11 mouse cellular contexts compared by ENCODE assay signal in the genomic region with DNA sequence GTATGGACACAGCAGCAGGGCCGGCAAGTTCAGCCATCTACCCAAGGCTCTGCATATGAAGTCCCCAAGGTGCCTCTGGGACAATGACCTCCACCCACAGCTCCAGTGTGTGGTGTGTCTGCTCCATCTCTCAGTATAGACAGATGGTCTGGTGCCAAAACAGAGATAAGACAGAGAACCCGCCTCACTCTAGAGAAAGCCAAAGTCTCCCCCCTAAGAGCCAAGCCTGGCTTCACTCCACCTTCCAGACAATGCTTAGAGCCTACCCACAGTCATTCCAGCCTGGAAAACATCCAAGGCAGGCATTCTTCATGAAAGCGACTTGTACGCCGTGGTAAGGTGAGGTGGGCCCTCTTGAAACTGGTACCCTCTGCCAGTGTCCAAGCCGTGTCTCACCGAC.
DNase-seq lines count a peak whose midpoint lies in the region; ATAC-seq and TF ChIP-seq lines count a peak whose summit lies in the region.
"Had no signal": no experiment of that assay in that cellular context is flagged by ENCODE, and none has a peak within 500 bp of the region (broad histone marks: within the 10 kb centered on the region; RNA-seq: fewer than 3 reads in every experiment).

No protein-coding gene starts in this region.

- no peak for ATAC-seq in kidney, embryonic 14.5 days (ENCODE audit: low FRiP score, low TSS enrichment)
- ATAC-seq in neural tube, embryonic 13.5 days (ENCODE audit: low read depth) = no peak
- ATAC-seq in heart, embryonic 13.5 days (ENCODE audit: extremely low read depth, insufficient number of reproducible peaks, low FRiP score, low TSS enrichment) = no peak
- no peak for ATAC-seq in neural tube, embryonic 15.5 days (ENCODE audit: low FRiP score)
- ATAC-seq: CD4-positive, CD25-positive, alpha-beta regulatory T cell, adult 4 months had no signal

- TF ChIP-seq CTCF in kidney, adult 2 months (conservative IDR thresholded peaks at IDR 0.05; ENCODE audit: insufficient read depth, insufficient read length, low read depth, low read length) = no peak

- H3K9ac ChIP-seq in kidney, embryonic 14.5 days (ENCODE audit: low read depth, low read length) = no peak overlapping the region
- H3K9ac ChIP-seq in neural tube, embryonic 13.5 days = no peak overlapping the region
- no peak overlapping the region; the same call in 1 of the 2 replicates for H3K9ac ChIP-seq in heart, embryonic 13.5 days
- H3K9ac ChIP-seq in neural tube, embryonic 15.5 days (replicated peaks) = no peak overlapping the region

- H3K4me2 ChIP-seq in kidney, embryonic 14.5 days (replicated peaks; ENCODE audit: low read depth, low read length) = no peak overlapping the region
- no peak overlapping the region for H3K4me2 ChIP-seq in neural tube, embryonic 13.5 days
- peak overlapping the region; percentile 24; the same call in 1 of the 2 replicates for H3K4me2 ChIP-seq in heart, embryonic 13.5 days
- no peak overlapping the region for H3K4me2 ChIP-seq in neural tube, embryonic 15.5 days
- H3K4me2 ChIP-seq: midbrain, embryonic 11.5 days had no signal

- DNase-seq in kidney, adult 2 months = no peak
- DNase-seq in neural tube, embryonic 10.5 days (ENCODE audit: extremely low spot score, low spot score) = no peak
- DNase-seq in right cerebral cortex, adult 18-20 months = no peak
- DNase-seq in spleen, postnatal 10 days (ENCODE audit: low spot score in 2 of 2) = no peak

- no peaks in the 10 kb centered on the region for H3K27me3 ChIP-seq in kidney, adult 2 months (replicated peaks; ENCODE audit: control insufficient read depth, insufficient read depth, low read length)
- H3K27me3 ChIP-seq in kidney, embryonic 14.5 days (ENCODE audit: control insufficient read depth, insufficient read depth, low read length) = no peaks in the 10 kb centered on the region
- no peaks in the 10 kb centered on the region for H3K27me3 ChIP-seq in neural tube, embryonic 13.5 days
- no peaks in the 10 kb centered on the region for H3K27me3 ChIP-seq in heart, embryonic 13.5 days (replicated peaks)
- no peaks in the 10 kb centered on the region for H3K27me3 ChIP-seq in neural tube, embryonic 15.5 days (replicated peaks)

- peak overlapping the region; percentile 7; the same call in 1 of the 2 replicates for H3K27ac ChIP-seq in kidney, adult 2 months (ENCODE audit: insufficient read depth, low read depth, low read length)
- H3K27ac ChIP-seq in kidney, embryonic 14.5 days (ENCODE audit: low read depth, low read length) = no peak overlapping the region; the same call in 1 of the 2 replicates
- 0 out of 2 replicates have a peak overlapping the region, but pooled peaks have one; percentile 5 for H3K27ac ChIP-seq in neural tube, embryonic 13.5 days (replicated peaks)
- H3K27ac ChIP-seq in heart, embryonic 13.5 days (replicated peaks) = peak overlapping the region; percentile 56
- peak overlapping the region; percentile 43; the same call in 1 of the 2 replicates for H3K27ac ChIP-seq in neural tube, embryonic 15.5 days (replicated peaks)
- H3K27ac ChIP-seq: layer of hippocampus, adult 2 months had no signal

- no peak for TF ChIP-seq POLR2A in kidney, adult 2 months (IDR thresholded peaks at IDR 0.05; ENCODE audit: low read depth, low read length)

- no peak overlapping the region for H3K4me3 ChIP-seq in kidney, adult 2 months (ENCODE audit: insufficient read depth, low read depth, low read length)
- H3K4me3 ChIP-seq in kidney, embryonic 14.5 days (ENCODE audit: low read length) = no peak overlapping the region
- no peak overlapping the region for H3K4me3 ChIP-seq in neural tube, embryonic 13.5 days
- no peak overlapping the region for H3K4me3 ChIP-seq in heart, embryonic 13.5 days
- no peak overlapping the region for H3K4me3 ChIP-seq in neural tube, embryonic 15.5 days (replicated peaks)
- H3K4me3 ChIP-seq: layer of hippocampus, adult 2 months had no signal

- H3K36me3 ChIP-seq in kidney, adult 2 months (ENCODE audit: control insufficient read depth, insufficient read depth, low read length) = no peaks in the 10 kb centered on the region
- no peaks in the 10 kb centered on the region for H3K36me3 ChIP-seq in kidney, embryonic 14.5 days (ENCODE audit: control insufficient read depth, insufficient read depth, low read length)
- H3K36me3 ChIP-seq in neural tube, embryonic 13.5 days = no peaks in the 10 kb centered on the region
- no peaks in the 10 kb centered on the region for H3K36me3 ChIP-seq in heart, embryonic 13.5 days
- H3K36me3 ChIP-seq in neural tube, embryonic 15.5 days = no peaks in the 10 kb centered on the region

- 55% methylated on average over 7 of the region's 7 CpGs for WGBS in kidney, adult 2 months
- 73% methylated on average over 7 of the region's 7 CpGs for WGBS in kidney, embryonic 14.5 days
- WGBS in neural tube, embryonic 13.5 days = 83% methylated on average over 7 of the region's 7 CpGs
- 34% methylated on average over 7 of the region's 7 CpGs for WGBS in heart, embryonic 13.5 days
- WGBS in neural tube, embryonic 15.5 days = 62% methylated on average over 7 of the region's 7 CpGs

- H3K9me3 ChIP-seq in kidney, embryonic 14.5 days (ENCODE audit: control insufficient read depth, low read length) = no peaks in the 10 kb centered on the region
- no peaks in the 10 kb centered on the region for H3K9me3 ChIP-seq in neural tube, embryonic 13.5 days
- H3K9me3 ChIP-seq in heart, embryonic 13.5 days = no peaks in the 10 kb centered on the region
- no peaks in the 10 kb centered on the region for H3K9me3 ChIP-seq in neural tube, embryonic 15.5 days (replicated peaks)

- peaks cover 4% of the 10 kb centered on the region; the same call in 1 of the 2 replicates for H3K4me1 ChIP-seq in kidney, adult 2 months (ENCODE audit: control insufficient read depth, insufficient read depth, low read length)
- H3K4me1 ChIP-seq in kidney, embryonic 14.5 days (ENCODE audit: control insufficient read depth, insufficient read depth, low read length) = peaks cover 11% of the 10 kb centered on the region; the same call in 1 of the 2 replicates
- H3K4me1 ChIP-seq in neural tube, embryonic 13.5 days (replicated peaks) = peaks cover 12% of the 10 kb centered on the region
- peaks cover 39% of the 10 kb centered on the region for H3K4me1 ChIP-seq in heart, embryonic 13.5 days
- H3K4me1 ChIP-seq in neural tube, embryonic 15.5 days = peaks cover 22% of the 10 kb centered on the region
